26 mouse cellular contexts compared by ENCODE assay signal in the genomic region with DNA sequence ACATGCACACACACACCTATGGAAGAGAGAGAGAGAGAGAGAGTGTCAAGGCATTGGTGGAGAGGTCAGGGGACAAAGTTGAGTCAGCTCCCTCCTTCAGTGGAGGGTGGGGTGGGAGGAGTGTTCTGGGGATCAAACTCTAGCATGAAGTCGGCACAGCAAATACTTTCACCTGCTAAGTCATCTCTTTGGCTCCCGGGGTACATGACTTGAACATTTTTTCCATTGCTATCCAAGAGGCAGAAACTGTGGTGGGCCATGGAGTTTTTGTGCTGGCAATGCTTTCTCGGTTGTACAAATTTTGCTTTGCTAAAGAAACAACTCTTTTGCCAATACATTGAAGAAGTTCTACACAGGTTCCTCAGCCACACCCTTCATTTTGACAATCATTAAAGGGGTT. TPM values are rescaled to one million over a fixed set of nuclear protein-coding genes. Genes with fewer than 3 reads are reported as not detected.
DNase-seq lines count a peak whose midpoint lies in the region; ATAC-seq lines count a peak whose summit lies in the region.
"Had no signal": no experiment of that assay in that cellular context is flagged by ENCODE, and none has a peak within 500 bp of the region (broad histone marks: within the 10 kb centered on the region; RNA-seq: fewer than 3 reads in every experiment).

No protein-coding gene starts in this region.

- peak; percentile 19 for ATAC-seq in CD4-positive, CD25-positive, alpha-beta regulatory T cell, adult 4 months
- ATAC-seq: forebrain, embryonic 13.5 days; forebrain, embryonic 16.5 days had no signal

- DNase-seq in heart, adult 11 months = peak; percentile 79
- no peak for DNase-seq in heart, adult 8-10 months (ENCODE audit: low spot score)
- peak; percentile 51 for DNase-seq in CD4-positive helper T cell, adult 2 months (ENCODE audit: low read depth, low spot score)
- DNase-seq in induced T-regulatory cell, adult 2 months (ENCODE audit: low read depth) = peak; percentile 58
- DNase-seq in cerebellum, postnatal 36 days = no peak
- no peak for DNase-seq in cerebellum, adult 8-10 months
- no peak for DNase-seq in Muller cell, postnatal 12 days (ENCODE audit: inconsistent ontology term)
- DNase-seq: adrenal gland, adult 2 months; adrenal gland, postnatal 10 days; adrenal gland, postnatal 25 days; B cell, adult 2 months; cerebellum, adult 11 months; cerebellum, adult 18-20 months; cerebellum, adult 9-10 months; cerebellum, postnatal 10 days; cerebellum, postnatal 25 days; embryo, embryonic 11 days had no signal

RNA-seq across cellular contexts. Expression of a gene that starts 13.8 kb away (rescaled TPM):
- 1 to 10 TPM; 4.1 to 4.8 (median 4.2) TPM for total RNA-seq in heart, adult 8-10 months (2022)
- 1 to 10 TPM; 6.6 to 6.8 TPM for polyA plus RNA-seq in CD4-positive, CD25-positive, alpha-beta regulatory T cell, adult 4 months (2017; shearing (Covaris generic))
- polyA plus RNA-seq: adrenal gland, adult 2 months; brain, embryonic 14.5 days; embryonic facial prominence, embryonic 11.5 days; embryonic facial prominence, embryonic 13.5 days; erythroblast, embryonic 14.5 days; forebrain, embryonic 11.5 days; forebrain, embryonic 13.5 days; forebrain, embryonic 16.5 days; G1E had no signal

Comparison
In these comparisons a context has a peak if more than half of its experiments do, and no peak if none do; other contexts are left out.
1. DNase-seq: peak in heart, adult 11 months (single experiment), CD4-positive helper T cell, adult 2 months (single experiment) and induced T-regulatory cell, adult 2 months (single experiment); none in heart, adult 8-10 months (single experiment), cerebellum, postnatal 36 days (0 of 2), cerebellum, adult 8-10 months (single experiment) and Muller cell, postnatal 12 days (single experiment).